Mouse (Mus musculus) liver, embryonic 14.5 days (tissue): ENCODE measurements around the gene Rela.

Experiments used
- CTCF ChIP-seq: IDR thresholded peaks from 2 replicates; pipeline ENCODE4 v1.5.1; 2016; ENCODE audit warnings: antibody characterized with exemption, low read depth, control low read depth
- EP300 ChIP-seq: IDR thresholded peaks from 2 replicates; pipeline ENCODE4 v1.6.1; 2016; ENCODE audit warnings: antibody characterized with exemption, low read depth

DNA sequence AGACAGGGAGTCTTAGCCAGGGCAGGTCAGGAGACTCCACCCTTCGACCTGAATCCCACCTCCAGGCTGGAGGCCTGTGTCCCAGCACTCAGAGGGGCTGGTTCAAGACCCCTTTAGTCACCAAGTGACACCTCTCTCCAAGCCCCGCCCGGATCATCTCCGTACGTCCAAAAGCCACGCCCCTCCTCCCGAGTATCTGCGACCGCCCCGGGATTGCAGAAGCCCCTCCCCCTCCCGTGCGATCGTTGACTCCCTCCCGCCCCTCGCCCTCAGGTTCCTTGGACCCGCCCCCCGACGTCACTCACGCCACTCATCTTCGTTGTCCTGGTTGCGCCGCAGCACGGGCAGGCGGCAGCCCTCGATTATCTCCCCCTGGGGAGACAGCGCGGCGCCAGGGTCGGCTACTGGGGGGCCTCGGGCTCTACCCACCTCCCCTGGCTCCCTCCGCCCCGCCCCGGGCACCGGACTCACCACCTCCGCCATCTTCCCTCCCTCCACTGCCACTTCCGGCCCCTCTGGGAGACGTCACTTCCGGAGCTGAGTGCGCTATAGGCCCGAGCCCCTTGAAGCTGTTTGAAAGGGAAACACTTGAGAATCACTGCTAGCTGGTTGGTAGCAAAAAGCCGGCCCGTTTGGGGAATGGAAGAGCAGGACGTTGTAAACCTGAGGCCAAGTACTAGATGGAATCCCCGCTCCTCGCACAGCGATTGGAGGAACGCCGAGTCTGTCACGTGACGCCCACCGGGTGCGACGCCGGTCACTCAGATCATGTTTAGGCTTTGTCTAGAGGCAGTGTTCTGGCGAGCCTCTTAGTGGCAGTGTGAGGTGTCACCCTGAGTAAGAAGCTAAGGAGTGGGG, 27.5 kb upstream of the Rela start, which contains the start of gene Kat5:
- TF ChIP-seq CTCF (0 out of 2 replicates have a peak, but pooled peaks have one; percentile 21), EP300 (no peak)
